Mouse (Mus musculus): ENCODE data around the gene Map2k6. TPM values are rescaled to one million over a fixed set of nuclear protein-coding genes. Genes with fewer than 3 reads are reported as not detected.

Gene Map2k6
- total RNA-seq, 2 experiments from 2014 or later: 22.8 to 25.1 TPM

GRCm38 (mm10) chr11:110476361-110477151, 77.6 kb downstream of the Map2k6 start:
- no peak for DNase-seq (ENCODE audit: low spot score in 2 of 2)
- intact Hi-C loops (cut with DNase I): no loop called here

GRCm38 (mm10) chr11:110477961-110478869, 79.3 kb downstream of the Map2k6 start:
- no peak for DNase-seq (ENCODE audit: low spot score in 2 of 2)

GRCm38 (mm10) chr11:110478978-110479384, 80.1 kb downstream of the Map2k6 start:
- no peak for DNase-seq (ENCODE audit: low spot score in 2 of 2)
- intact Hi-C loops (cut with DNase I): no loop called here

More at GRCm38 (mm10) chr11:110477961-110478869, 79.3 kb downstream of the Map2k6 start:
- intact Hi-C loops (cut with DNase I): no loop called here

GRCm38 (mm10) chr11:110481406-110481805, 82.5 kb downstream of the Map2k6 start:
- intact Hi-C loops (cut with DNase I): loop anchor here (5.0 kb wide), 1 partner anchor 124 kb away; no protein-coding TSS in a partner anchor
- DNase-seq (ENCODE audit: low spot score in 2 of 2): no peak

GRCm38 (mm10) chr11:110482176-110482575, 83.3 kb downstream of the Map2k6 start:
- intact Hi-C loops (cut with DNase I): loop anchor here (5.0 kb wide), 1 partner anchor 125 kb away; no protein-coding TSS in a partner anchor
- DNase-seq (ENCODE audit: low spot score in 2 of 2): no peak

- DNase-seq (ENCODE audit: low spot score in 2 of 2): no peak
- intact Hi-C loops (cut with DNase I): loop anchor here (5.0 kb wide), 1 partner anchor 125 kb away; no protein-coding TSS in a partner anchor
Observed at GRCm38 (mm10) chr11:110482649-110483048, 83.7 kb downstream of the Map2k6 start.

DNA sequence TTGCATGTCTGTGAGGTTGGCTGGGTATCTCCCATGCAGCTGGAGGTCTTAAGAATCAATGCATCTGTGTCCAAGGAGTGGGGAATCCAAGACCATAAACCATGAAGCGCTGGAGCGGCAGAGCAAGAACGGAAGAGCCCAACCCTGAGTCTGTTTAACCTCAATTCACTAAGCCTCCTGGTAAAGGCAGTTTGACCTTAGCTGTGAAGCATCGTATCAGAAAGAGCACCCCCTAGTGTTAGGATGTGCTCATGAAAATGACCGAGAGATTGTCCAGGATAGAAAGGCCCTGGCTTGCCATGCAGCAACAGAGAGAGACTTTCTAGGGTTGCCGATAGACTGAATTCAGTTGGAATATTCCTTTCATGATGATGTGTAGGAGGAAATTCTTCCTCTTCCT, 84.2 kb downstream of the Map2k6 start:
- peak in 1 of 2 experiments; percentile 24 for DNase-seq (ENCODE audit: low spot score in 2 of 2)
- intact Hi-C loops (cut with DNase I): loop anchor here (5.0 kb wide), 1 partner anchor 126 kb away; no protein-coding TSS in a partner anchor

DNA sequence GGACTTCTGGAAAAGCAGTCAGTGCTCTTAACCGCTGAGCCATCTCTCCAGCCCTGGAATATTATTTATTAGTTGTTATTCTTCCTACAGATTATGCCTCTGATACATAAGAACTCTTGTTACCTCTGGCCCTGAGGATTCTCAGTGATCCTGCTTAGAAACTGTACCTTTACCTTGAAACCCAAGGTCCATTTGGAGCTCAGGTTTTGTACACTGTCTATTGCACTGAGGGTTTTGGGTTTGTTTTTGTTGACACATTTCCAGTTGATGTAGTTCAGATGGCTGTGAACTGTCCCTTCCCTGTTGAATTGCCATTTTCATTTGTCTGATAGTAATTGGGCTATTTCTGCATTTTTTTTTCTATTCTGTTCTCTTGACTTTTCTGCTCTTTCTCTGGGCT, 85.5 kb downstream of the Map2k6 start:
- DNase-seq (ENCODE audit: low spot score in 2 of 2): no peak
- intact Hi-C loops (cut with DNase I): loop anchor here (5.0 kb wide), 1 partner anchor 127 kb away; no protein-coding TSS in a partner anchor

GRCm38 (mm10) chr11:110485081-110485480, 86.2 kb downstream of the Map2k6 start:
- no peak for DNase-seq (ENCODE audit: low spot score in 2 of 2)
- intact Hi-C loops (cut with DNase I): no loop called here

GRCm38 (mm10) chr11:110487796-110488195, 88.9 kb downstream of the Map2k6 start:
- intact Hi-C loops (cut with DNase I): no loop called here

GRCm38 (mm10) chr11:110488301-110488700, 89.4 kb downstream of the Map2k6 start:
- intact Hi-C loops (cut with DNase I): no loop called here
- no peak for DNase-seq (ENCODE audit: low spot score in 2 of 2)

More at GRCm38 (mm10) chr11:110487796-110488195, 88.9 kb downstream of the Map2k6 start:
- DNase-seq (ENCODE audit: low spot score in 2 of 2): no peak

DNA sequence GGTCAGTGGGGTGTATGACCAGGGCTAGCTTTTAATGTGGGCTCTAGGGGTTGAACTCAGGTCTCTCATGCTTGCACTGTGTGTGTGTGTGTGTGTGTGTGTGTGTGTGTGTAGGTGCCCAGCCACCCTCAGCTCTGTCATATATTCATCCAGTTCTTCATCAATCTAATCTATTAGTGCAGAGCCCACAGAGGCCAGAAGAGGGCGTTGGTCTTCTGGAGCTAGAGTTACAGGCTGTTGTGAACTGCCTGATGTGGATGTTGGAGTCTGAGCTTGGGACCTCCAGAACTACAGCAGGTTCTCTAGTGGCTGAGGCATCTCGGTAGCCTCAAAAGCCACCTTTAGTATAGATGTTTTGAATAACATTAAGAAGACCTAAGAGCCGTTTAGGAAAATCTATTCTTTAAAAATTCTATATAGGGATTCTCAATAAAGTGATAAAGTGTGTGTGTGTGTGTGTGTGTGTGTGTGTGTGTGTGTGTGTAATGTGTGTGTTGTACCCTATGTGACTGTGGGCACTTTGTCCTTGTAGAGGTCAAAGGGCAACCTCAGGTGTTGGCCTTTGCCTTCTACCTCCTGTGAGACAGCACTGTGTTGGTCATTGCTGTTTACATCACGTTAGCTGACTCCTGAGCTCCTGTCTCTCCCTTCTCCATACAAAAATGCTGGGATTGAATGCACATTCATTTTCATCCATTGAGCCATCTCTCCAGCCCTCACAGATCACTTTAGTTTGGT, 96.6 kb downstream of the Map2k6 start:
- intact Hi-C loops (cut with DNase I): loop anchor here (5.0 kb wide), 2 partner anchors 128 to 1027 kb away; no protein-coding TSS in a partner anchor
- DNase-seq (ENCODE audit: low spot score in 2 of 2): no peak

DNA sequence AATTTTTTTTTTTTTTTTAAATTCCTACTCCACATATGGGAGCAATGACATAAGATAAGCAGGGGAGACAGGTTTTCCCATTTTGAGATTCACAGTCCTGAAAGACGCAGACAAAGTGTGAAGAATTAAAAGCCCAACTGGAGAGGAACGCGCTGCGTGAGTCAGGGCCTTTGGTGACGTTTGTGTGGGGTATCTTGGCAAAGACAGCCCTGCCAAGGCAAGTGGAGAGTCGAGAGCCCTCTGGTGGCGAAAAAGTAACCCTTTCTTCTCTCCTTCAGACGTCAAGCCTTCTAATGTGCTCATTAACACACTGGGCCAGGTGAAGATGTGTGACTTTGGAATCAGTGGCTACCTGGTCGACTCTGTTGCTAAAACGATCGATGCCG, 97.1 kb downstream of the Map2k6 start:
- intact Hi-C loops (cut with DNase I): loop anchor here (5.0 kb wide), 2 partner anchors 129 to 1026 kb away; no protein-coding TSS in a partner anchor

GRCm38 (mm10) chr11:110497743-110498142, 98.8 kb downstream of the Map2k6 start:
- intact Hi-C loops (cut with DNase I): loop anchor here (5.0 kb wide), 2 partner anchors 130 to 1025 kb away; no protein-coding TSS in a partner anchor
- DNase-seq (ENCODE audit: low spot score in 2 of 2): no peak

More for the DNA sequence above, 97.1 kb downstream of the Map2k6 start:
- DNase-seq (ENCODE audit: low spot score in 2 of 2): peak; percentile 75 to 82

GRCm38 (mm10) chr11:110498651-110499213, 99.8 kb downstream of the Map2k6 start:
- DNase-seq (ENCODE audit: low spot score in 2 of 2): peak; percentile 52 to 64
- intact Hi-C loops (cut with DNase I): loop anchor here (5.0 kb wide), 2 partner anchors 131 to 1024 kb away; no protein-coding TSS in a partner anchor

DNA sequence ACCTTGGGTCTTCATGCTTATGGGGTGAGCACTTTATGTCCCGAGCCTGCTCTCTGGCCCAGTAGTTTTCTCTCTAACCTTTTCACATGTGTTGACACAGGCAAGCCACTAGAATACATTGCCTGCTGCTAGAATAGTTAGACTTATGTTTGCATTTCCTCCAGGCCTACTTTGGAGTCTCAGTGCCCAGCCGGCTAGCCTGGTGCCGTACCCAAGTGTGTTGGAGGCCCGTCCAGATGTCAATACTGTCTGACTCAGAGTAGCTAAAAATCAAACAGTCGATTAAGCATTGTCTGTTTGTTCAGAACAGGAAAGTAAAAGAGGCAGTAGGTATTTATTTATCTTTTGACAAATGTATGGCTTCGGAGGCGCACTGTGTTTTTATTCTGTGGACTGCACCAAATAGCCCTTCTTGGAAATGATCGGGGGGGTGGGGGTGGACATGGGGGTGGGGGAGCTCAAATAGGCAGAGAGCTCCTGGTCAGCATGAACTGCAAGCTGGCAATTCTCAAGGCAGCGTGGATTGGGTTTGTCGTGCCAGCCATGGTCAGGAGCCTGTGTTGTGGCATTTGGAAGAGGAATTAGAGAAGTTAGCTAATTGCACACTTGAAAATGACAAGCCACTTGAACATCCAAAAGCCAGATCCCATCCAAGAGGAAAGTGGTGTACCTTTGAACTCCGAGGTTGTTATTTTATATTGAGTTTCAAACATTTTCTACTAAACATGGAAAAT, 104.2 kb downstream of the Map2k6 start:
- intact Hi-C loops (cut with DNase I): no loop called here
- DNase-seq (ENCODE audit: low spot score in 2 of 2): no peak

DNA sequence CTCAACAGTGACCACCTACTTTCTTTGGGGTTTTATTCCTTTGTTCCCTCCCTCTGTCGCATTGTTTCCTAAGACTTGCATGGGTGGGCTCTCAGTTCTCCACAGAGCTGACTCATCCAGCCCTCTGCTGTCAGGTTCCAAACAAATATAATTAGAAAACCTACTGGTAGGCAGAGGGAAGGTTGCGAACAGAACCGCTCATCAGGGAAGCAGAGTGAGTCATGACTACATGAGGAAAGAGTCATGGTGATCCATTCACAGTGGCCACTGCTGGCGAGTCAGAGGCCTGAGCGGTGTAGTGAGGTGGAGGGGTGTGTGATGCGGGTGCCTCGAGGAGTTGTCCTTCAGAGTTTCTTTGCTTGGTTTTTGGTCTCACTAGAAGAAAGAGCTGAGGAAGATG, 112.5 kb downstream of the Map2k6 start:
- peak in 1 of 2 experiments; percentile 18 for DNase-seq (ENCODE audit: low spot score in 2 of 2)

DNA sequence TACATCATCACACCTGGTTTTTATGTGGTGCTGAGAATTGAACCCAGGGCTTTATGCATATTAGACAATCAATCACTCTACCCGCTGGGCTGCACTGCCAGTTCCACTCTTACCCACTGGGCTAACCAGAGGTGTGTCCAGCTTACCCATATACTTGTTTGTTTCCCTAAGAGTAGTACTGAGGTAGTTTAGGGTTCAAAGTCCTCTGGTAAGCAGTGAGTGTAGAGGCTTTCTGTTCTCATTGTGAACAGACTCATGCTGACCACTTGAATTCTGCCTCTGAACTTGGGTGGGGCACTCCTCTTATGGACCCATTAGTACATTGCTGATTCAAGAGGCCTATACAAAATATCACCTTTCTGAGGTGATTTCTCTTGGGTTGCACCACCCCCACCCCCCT, 119.7 kb downstream of the Map2k6 start:
- DNase-seq (ENCODE audit: low spot score in 2 of 2): no peak

More for the DNA sequence above, 112.5 kb downstream of the Map2k6 start:
- intact Hi-C loops (cut with DNase I): no loop called here

More for the DNA sequence above, 119.7 kb downstream of the Map2k6 start:
- intact Hi-C loops (cut with DNase I): no loop called here
